Mouse (Mus musculus) lung, embryonic 15.5 days (tissue): Measurements from ENCODE around the gene Olfr465-ps1. TPM values are rescaled to one million over a fixed set of nuclear protein-coding genes. Genes with fewer than 3 reads are reported as not detected.
A peak's percentile ranks its signal among the peaks of the same experiment; 100 is the strongest.

ENCODE experiments used
- ATAC-seq: fragments of 200-750 bp; cut with Nextera tagmentation; 2 replicates; pipeline ENCODE4 v1.8.0; 2017; ENCODE audit warnings: moderate number of reproducible peaks, borderline replicate concordance; ENCODE audit not compliant: low FRiP score, low TSS enrichment; ENCODE audit errors: extremely low read depth
- H3K27ac ChIP-seq: fragments of 300-500 bp; sonication (generic); 2 replicates; pipeline ENCODE4 v1.5.1; 2015; ENCODE audit warnings: moderate library complexity, mild to moderate bottlenecking, inconsistent platforms
- H3K27me3 ChIP-seq: fragments of 300-500 bp; sonication (generic); 2 replicates; pipeline ENCODE4 v1.6.1; 2015; ENCODE audit warnings: inconsistent platforms
- H3K36me3 ChIP-seq: fragments of 300-500 bp; sonication (generic); 2 replicates; pipeline ENCODE4 v1.6.1; 2015; ENCODE audit warnings: inconsistent platforms
- H3K4me1 ChIP-seq: fragments of 300-500 bp; sonication (generic); 2 replicates; pipeline ENCODE4 v1.6.1; 2015; ENCODE audit warnings: inconsistent platforms
- H3K4me2 ChIP-seq: fragments of 300-500 bp; sonication (generic); 2 replicates; pipeline ENCODE4 v1.6.1; 2015; ENCODE audit warnings: inconsistent platforms, mild to moderate bottlenecking, moderate library complexity
- H3K4me3 ChIP-seq: fragments of 300-500 bp; sonication (generic); 2 replicates; pipeline ENCODE4 v1.5.1; 2015; ENCODE audit warnings: mild to moderate bottlenecking, inconsistent platforms
- H3K9ac ChIP-seq: fragments of 300-500 bp; sonication (generic); 2 replicates; pipeline ENCODE4 v1.6.1; 2015; ENCODE audit warnings: inconsistent platforms
- H3K9me3 ChIP-seq: fragments of 300-500 bp; sonication (generic); 2 replicates; pipeline ENCODE4 v1.6.1; 2016; ENCODE audit warnings: inconsistent platforms
- WGBS: fragments of 180-500 bp; shearing (Covaris S2); methylation state at CpG from one replicate; pipeline ENCODE4 v1.1.7; 2015; 5-methylcytosine and 5-hydroxymethylcytosine counted together
- polyA plus RNA-seq: library from polyadenylated mRNA; unstranded; fragments of >200 nt; fragmentation: Nextera tagmentation; extraction: Ambion mirVana; gene quantifications from 2 replicates; pipeline ENCODE4 v1.2.1, GENCODE M21; 2015

Gene Olfr465-ps1
- polyA plus RNA-seq, result not detected in 2 replicates

GRCm38 (mm10) chr13:65137789-65138188 is at the start of gene Olfr465-ps1:
Gene Olfr465-ps1 (plus strand): TSS chr13:65138089.
- Histone ChIP-seq H3K36me3 (no peaks in the 10 kb centered on the region), H3K4me2 (no peak within 1 kb of the TSS), H3K4me1 (no peaks in the 10 kb centered on the region), H3K4me3 (no peak within 1 kb of the TSS), H3K27ac (no peak within 1 kb of the TSS), H3K9me3 (no peaks in the 10 kb centered on the region; the same call in 1 of the 2 replicates), H3K9ac (no peak within 1 kb of the TSS), H3K27me3 (no peaks in the 10 kb centered on the region)
- no peak for ATAC-seq
- 85% methylated on average over 4 of the region's 4 CpGs for WGBS

GRCm38 (mm10) chr13:65095923-65096322 is 42.0 kb upstream of the Olfr465-ps1 start:
- H3K4me3 ChIP-seq, result no peak overlapping the region
- H3K36me3 ChIP-seq, result peaks cover 9% of the 10 kb centered on the region; the same call in 1 of the 2 replicates
- 92% methylated on average over 4 of the region's 4 CpGs for WGBS
- H3K4me1 ChIP-seq, result no peaks in the 10 kb centered on the region
- ATAC-seq, result no peak
- no peak overlapping the region for H3K4me2 ChIP-seq
- H3K9ac ChIP-seq, result no peak overlapping the region
- H3K9me3 ChIP-seq, result no peaks in the 10 kb centered on the region
- no peak overlapping the region for H3K27ac ChIP-seq
- no peaks in the 10 kb centered on the region for H3K27me3 ChIP-seq

GRCm38 (mm10) chr13:65097018-65097417 is 40.9 kb upstream of the Olfr465-ps1 start:
- Histone ChIP-seq H3K9ac (no peak overlapping the region), H3K4me3 (no peak overlapping the region), H3K27ac (no peak overlapping the region), H3K9me3 (0 out of 2 replicates have a peak, but pooled peaks cover 2% of the 10 kb centered on the region), H3K36me3 (peaks cover 12% of the 10 kb centered on the region; the same call in 1 of the 2 replicates), H3K4me1 (no peaks in the 10 kb centered on the region), H3K4me2 (no peak overlapping the region), H3K27me3 (no peaks in the 10 kb centered on the region)
- no peak for ATAC-seq

GRCm38 (mm10) chr13:65100678-65101077 is 37.2 kb upstream of the Olfr465-ps1 start:
- WGBS, result 93% methylated on average over 9 of the region's 9 CpGs
- H3K27me3 ChIP-seq, result no peaks in the 10 kb centered on the region
- H3K27ac ChIP-seq, result no peak overlapping the region
- ATAC-seq, result no peak
- H3K9ac ChIP-seq, result no peak overlapping the region
- H3K4me2 ChIP-seq, result no peak overlapping the region
- H3K9me3 ChIP-seq, result peaks cover 3% of the 10 kb centered on the region; the same call in 1 of the 2 replicates
- H3K4me1 ChIP-seq, result no peaks in the 10 kb centered on the region
- H3K4me3 ChIP-seq, result no peak overlapping the region
- peaks cover 5% of the 10 kb centered on the region; the same call in 1 of the 2 replicates for H3K36me3 ChIP-seq

GRCm38 (mm10) chr13:65101232-65101631 is 36.7 kb upstream of the Olfr465-ps1 start:
- no peak overlapping the region for H3K4me3 ChIP-seq
- no peak overlapping the region for H3K4me2 ChIP-seq
- H3K9ac ChIP-seq, result no peak overlapping the region
- no peak for ATAC-seq
- H3K36me3 ChIP-seq, result peaks cover 5% of the 10 kb centered on the region; the same call in 1 of the 2 replicates
- H3K27ac ChIP-seq, result no peak overlapping the region
- H3K9me3 ChIP-seq, result peaks cover 7% of the 10 kb centered on the region
- WGBS, result 88% methylated on average over 3 of the region's 3 CpGs
- H3K27me3 ChIP-seq, result no peaks in the 10 kb centered on the region
- H3K4me1 ChIP-seq, result no peaks in the 10 kb centered on the region

GRCm38 (mm10) chr13:65111961-65112360 is 25.9 kb upstream of the Olfr465-ps1 start:
- peaks cover 5% of the 10 kb centered on the region; the same call in 1 of the 2 replicates for H3K4me1 ChIP-seq
- H3K4me2 ChIP-seq, result peak overlapping the region; percentile 70
- peak overlapping the region; percentile 88 for H3K4me3 ChIP-seq
- H3K27ac ChIP-seq, result peak overlapping the region; percentile 92
- H3K9ac ChIP-seq, result peak overlapping the region; percentile 90
- under 1% methylated on average over 5 of the region's 5 CpGs for WGBS
- H3K36me3 ChIP-seq, result no peaks in the 10 kb centered on the region; the same call in 1 of the 2 replicates
- no peak for ATAC-seq
- no peaks in the 10 kb centered on the region for H3K27me3 ChIP-seq
- no peaks in the 10 kb centered on the region for H3K9me3 ChIP-seq

GRCm38 (mm10) chr13:65112459-65113110 is 25.3 kb upstream of the Olfr465-ps1 start, which contains the start of gene Mfsd14b:
Gene Mfsd14b (minus strand): TSS chr13:65112975.
- Histone ChIP-seq H3K9ac (peak within 1 kb of the TSS; percentile 90), H3K4me1 (peaks cover 5% of the 10 kb centered on the region; the same call in 1 of the 2 replicates), H3K27ac (peak within 1 kb of the TSS; percentile 92), H3K4me3 (peak within 1 kb of the TSS; percentile 88), H3K27me3 (no peaks in the 10 kb centered on the region), H3K36me3 (no peaks in the 10 kb centered on the region), H3K4me2 (peak within 1 kb of the TSS; percentile 70), H3K9me3 (no peaks in the 10 kb centered on the region)
- peak; percentile 99 for ATAC-seq
- WGBS, result under 1% methylated on average over 60 of the region's 60 CpGs

- H3K27me3 ChIP-seq, result no peaks in the 10 kb centered on the region
- 0 out of 2 replicates have a peak, but pooled peaks have one; percentile 36 for ATAC-seq
- peaks cover 5% of the 10 kb centered on the region; the same call in 1 of the 2 replicates for H3K4me1 ChIP-seq
- peak overlapping the region; percentile 92 for H3K27ac ChIP-seq
- H3K36me3 ChIP-seq, result no peaks in the 10 kb centered on the region
- WGBS, result 62% methylated on average over 3 of the region's 3 CpGs
- H3K4me2 ChIP-seq, result peak overlapping the region; percentile 70
- H3K4me3 ChIP-seq, result peak overlapping the region; percentile 88
- H3K9me3 ChIP-seq, result no peaks in the 10 kb centered on the region
- peak overlapping the region; percentile 90 for H3K9ac ChIP-seq
Measured at GRCm38 (mm10) chr13:65113239-65113638, 24.6 kb upstream of the Olfr465-ps1 start.

GRCm38 (mm10) chr13:65120984-65121383 is 16.9 kb upstream of the Olfr465-ps1 start:
- no peaks in the 10 kb centered on the region for H3K9me3 ChIP-seq
- no peaks in the 10 kb centered on the region for H3K4me1 ChIP-seq
- H3K4me2 ChIP-seq, result no peak overlapping the region
- WGBS, result 62% methylated on average over 3 of the region's 3 CpGs
- no peak for ATAC-seq
- H3K4me3 ChIP-seq, result no peak overlapping the region
- H3K27ac ChIP-seq, result no peak overlapping the region
- no peaks in the 10 kb centered on the region for H3K27me3 ChIP-seq
- no peak overlapping the region for H3K9ac ChIP-seq
- H3K36me3 ChIP-seq, result no peaks in the 10 kb centered on the region

- no peaks in the 10 kb centered on the region for H3K9me3 ChIP-seq
- H3K4me2 ChIP-seq, result no peak overlapping the region
- H3K4me1 ChIP-seq, result no peaks in the 10 kb centered on the region
- WGBS, result 80% methylated on average over 1 of the region's 1 CpGs
- no peak overlapping the region for H3K9ac ChIP-seq
- H3K36me3 ChIP-seq, result no peaks in the 10 kb centered on the region
- ATAC-seq, result no peak
- H3K4me3 ChIP-seq, result no peak overlapping the region
- H3K27ac ChIP-seq, result no peak overlapping the region
- H3K27me3 ChIP-seq, result no peaks in the 10 kb centered on the region
Measured at GRCm38 (mm10) chr13:65122111-65122510, 15.8 kb upstream of the Olfr465-ps1 start.

- ATAC-seq, result no peak
- Histone ChIP-seq H3K4me2 (no peak overlapping the region), H3K4me3 (no peak overlapping the region), H3K9ac (no peak overlapping the region), H3K27me3 (no peaks in the 10 kb centered on the region), H3K36me3 (no peaks in the 10 kb centered on the region), H3K9me3 (no peaks in the 10 kb centered on the region), H3K4me1 (no peaks in the 10 kb centered on the region), H3K27ac (no peak overlapping the region)
- 62% methylated on average over 3 of the region's 3 CpGs for WGBS
Measured at GRCm38 (mm10) chr13:65127063-65127847, 10.6 kb upstream of the Olfr465-ps1 start.

- ATAC-seq, result no peak
- WGBS, result 70% methylated on average over 1 of the region's 1 CpGs
Measured at GRCm38 (mm10) chr13:65149940-65150339, 12.1 kb downstream of the Olfr465-ps1 start, which contains the start of gene Olfr466. Gene Olfr466 (plus strand): TSS chr13:65150240.

More at GRCm38 (mm10) chr13:65149940-65150339, 12.1 kb downstream of the Olfr465-ps1 start, which contains the start of gene Olfr466:
- Histone ChIP-seq H3K4me3 (no peak within 1 kb of the TSS), H3K27ac (no peak within 1 kb of the TSS), H3K4me2 (no peak within 1 kb of the TSS), H3K27me3 (no peaks in the 10 kb centered on the region), H3K36me3 (no peaks in the 10 kb centered on the region), H3K4me1 (no peaks in the 10 kb centered on the region), H3K9ac (no peak within 1 kb of the TSS), H3K9me3 (no peaks in the 10 kb centered on the region)
